Mouse (Mus musculus) ES-E14 (cell line): Measurements from ENCODE around the gene Arfip2. TPM values are rescaled to one million over a fixed set of nuclear protein-coding genes. Genes with fewer than 3 reads are reported as not detected.

Experiments used
- DNase-seq: peaks from one replicate; pipeline ENCODE4 v3.0.0-alpha.2; 2013; ENCODE audit warnings: low read depth, low spot score
- H3K27ac ChIP-seq: 2 replicates; pipeline ENCODE4 v1.5.1; 2012; ENCODE audit warnings: low read depth, mild to moderate bottlenecking, low read length, moderate library complexity, mixed read lengths; ENCODE audit not compliant: poor library complexity, insufficient read depth, severe bottlenecking
- H3K36me3 ChIP-seq: 2 replicates; pipeline ENCODE4 v1.6.1; 2012; ENCODE audit warnings: mild to moderate bottlenecking, low read length, moderate library complexity, mixed read lengths; ENCODE audit not compliant: control insufficient read depth, poor library complexity, insufficient read depth, severe bottlenecking
- H3K4me1 ChIP-seq, 2 experiments: fragments of 150-350 bp in 1 of 2; sonication (generic) in 1 of 2; 2 replicates each; pipeline ENCODE4 v1.6.1; 2012; ENCODE audit warnings: low read length in 2 of 2, mild to moderate bottlenecking in 1 of 2, mixed read lengths in 1 of 2; ENCODE audit not compliant: control insufficient read depth in 2 of 2, insufficient read depth in 2 of 2, poor library complexity in 1 of 2
- H3K4me3 ChIP-seq, 2 experiments: fragments of 150-350 bp in 1 of 2; sonication (generic) in 1 of 2; 2 replicates each; pipeline ENCODE4 v1.5.1; 2012; ENCODE audit warnings: low read length in 2 of 2, low read depth in 1 of 2, mild to moderate bottlenecking in 1 of 2, mixed read lengths in 1 of 2; ENCODE audit not compliant: insufficient read depth in 1 of 2, poor library complexity in 1 of 2, severe bottlenecking in 1 of 2
- H3K9ac ChIP-seq: 2 replicates; pipeline ENCODE4 v1.6.1; 2012; ENCODE audit warnings: low read depth, mild to moderate bottlenecking, low read length, mixed read lengths; ENCODE audit not compliant: poor library complexity, insufficient read depth, severe bottlenecking
- H3K9me3 ChIP-seq: fragments of 150-350 bp; sonication (generic); 2 replicates; pipeline ENCODE4 v1.6.1; 2012; ENCODE audit warnings: low read depth, mild to moderate bottlenecking, low read length; ENCODE audit not compliant: control insufficient read depth, insufficient read depth
- CHD2 ChIP-seq: IDR thresholded peaks from 2 replicates; pipeline ENCODE4 v1.6.1; 2014; ENCODE audit warnings: mild to moderate bottlenecking, low read depth, low read length, inconsistent platforms
- HCFC1 ChIP-seq: IDR thresholded peaks from 2 replicates; pipeline ENCODE4 v1.6.1; 2012; ENCODE audit warnings: low read length, inconsistent platforms, borderline replicate concordance; ENCODE audit not compliant: insufficient read depth
- MAFK ChIP-seq: IDR thresholded peaks from 2 replicates; pipeline ENCODE4 v1.6.1; 2014; ENCODE audit warnings: mild to moderate bottlenecking, low read depth, low read length, inconsistent platforms; ENCODE audit not compliant: insufficient read depth
- ZC3H11A ChIP-seq: IDR thresholded peaks from 2 replicates; pipeline ENCODE4 v1.6.1; 2012; ENCODE audit warnings: low read depth, mild to moderate bottlenecking, inconsistent platforms, low read length, borderline replicate concordance
- ZNF384 ChIP-seq: IDR thresholded peaks from 2 replicates; pipeline ENCODE4 v1.6.1; 2012; ENCODE audit warnings: low read depth, low read length, inconsistent platforms
- in situ Hi-C, 2 experiments: fragments of 600-800 bp; cut with MboI; formaldehyde crosslinking; loops; one replicate each; pipeline ENCODE4 v1.15.1; 2025; ENCODE audit warnings: low sequenced_read_pairs in 2 of 2, inconsistent platforms in 1 of 2; ENCODE audit not compliant: unreplicated experiment in 2 of 2
- total RNA-seq: library from RNA; depleted of rRNA; stranded (reverse); fragments of 300-350 nt; gene quantifications from 2 replicates; pipeline ENCODE4 v1.2.3, GENCODE M21; 2012; rRNA removed

Gene Arfip2
- total RNA-seq = 46.5 and 62.9 TPM in 2 replicates

DNA sequence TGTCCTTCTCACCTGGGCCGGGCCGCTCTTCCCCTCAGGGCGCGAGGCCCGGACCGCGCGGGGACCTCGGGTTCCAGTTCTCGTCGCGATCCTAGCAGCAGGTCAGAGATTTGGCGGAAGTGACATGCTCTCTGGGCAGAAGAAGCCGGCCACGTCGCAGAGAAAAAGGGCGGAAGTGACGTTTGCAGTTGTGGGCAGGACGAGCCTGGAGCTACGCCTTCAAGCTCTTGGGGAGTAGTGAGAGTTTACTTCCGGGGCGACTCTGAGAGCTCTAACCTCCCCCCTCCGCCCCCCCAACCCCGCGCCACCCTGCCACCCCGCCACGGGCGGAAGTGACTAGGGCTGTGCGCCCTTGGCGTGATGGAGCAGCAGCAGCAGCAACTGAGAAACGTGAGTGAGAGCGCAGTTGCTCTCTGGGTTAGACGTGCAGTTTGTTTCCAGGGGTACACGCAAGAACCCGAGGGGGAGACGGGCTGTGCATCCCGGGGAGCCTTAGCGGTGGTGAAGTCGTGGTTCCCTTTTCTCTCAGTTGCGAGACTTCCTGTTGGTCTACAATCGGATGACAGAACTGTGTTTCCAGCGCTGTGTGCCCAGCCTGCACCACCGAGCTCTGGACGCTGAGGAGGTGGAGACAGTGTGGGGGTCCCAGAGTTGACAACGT lies at the start of gene Arfip2, which contains the start of gene Gm45799:
Gene Arfip2, minus strand, starts transcription at position 184 of the 661 bp plus-strand sequence.
Gene Gm45799, plus strand, starts transcription at position 320 of the 661 bp plus-strand sequence.
- in situ Hi-C loops = no loop called here

DNA sequence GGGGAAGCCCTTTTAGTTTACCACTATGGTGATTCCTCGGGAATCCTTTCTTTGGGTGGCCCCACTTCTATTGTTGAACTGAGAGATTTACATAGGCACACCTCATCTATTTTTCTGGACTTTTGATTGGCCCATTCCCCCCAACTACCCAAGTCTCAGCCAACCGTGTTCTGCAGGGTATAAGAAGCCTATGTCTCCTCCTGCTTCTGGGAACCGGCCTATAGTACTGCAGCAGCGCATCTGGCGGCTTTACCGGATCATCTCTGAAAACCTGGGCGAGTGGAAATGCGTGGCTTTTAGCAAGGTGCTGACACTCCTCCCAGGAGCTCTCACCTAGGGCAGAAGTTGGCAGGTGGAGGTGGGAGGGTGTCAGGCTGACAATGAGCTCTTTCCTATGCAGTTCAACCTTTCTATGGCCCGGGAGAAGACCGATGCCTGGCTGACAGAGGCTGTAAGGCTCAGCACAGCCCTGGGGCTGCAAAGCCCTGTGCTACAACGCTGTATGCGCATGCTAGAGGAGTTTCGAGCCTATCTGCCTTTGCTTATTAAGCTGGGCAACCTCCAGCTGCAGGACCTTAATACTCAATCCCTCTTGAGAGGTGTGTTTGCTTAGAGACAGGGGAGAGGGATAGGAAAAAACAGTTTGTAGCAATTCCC lies 45.5 kb upstream of the Arfip2 start:
- no peak for TF ChIP-seq ZNF384
- TF ChIP-seq ZC3H11A = no peak
- no peak for TF ChIP-seq MAFK
- no peak for TF ChIP-seq HCFC1
- no peak for TF ChIP-seq CHD2
- no peaks in the 10 kb centered on the region; a peak in 1 of 4 replicates for H3K4me1 ChIP-seq
- H3K36me3 ChIP-seq = no peaks in the 10 kb centered on the region
- no peak overlapping the region for H3K27ac ChIP-seq
- DNase-seq = peak; percentile 55
- in situ Hi-C loops = no loop called here
- peak overlapping the region in 1 of 2 experiments; percentile 31; a peak in 1 of 4 replicates for H3K4me3 ChIP-seq
- no peaks in the 10 kb centered on the region for H3K9me3 ChIP-seq
- H3K9ac ChIP-seq = no peak overlapping the region

More for the DNA sequence above, at the start of gene Arfip2, which contains the start of gene Gm45799:
- peak within 1 kb of the TSS; percentile 34; the same call in 1 of the 2 replicates for H3K27ac ChIP-seq
- H3K9ac ChIP-seq = peak within 1 kb of the TSS; percentile 83
- peaks cover 21% of the 10 kb centered on the region; the same call in 1 of the 2 replicates for H3K36me3 ChIP-seq
- no peaks in the 10 kb centered on the region for H3K9me3 ChIP-seq
- H3K4me3 ChIP-seq = peak within 1 kb of the TSS; percentile 82 to 97
- DNase-seq = peak; percentile 90
- TF ChIP-seq CHD2 (peak; percentile 43; the same call in 1 of the 2 replicates), MAFK (no peak), HCFC1 (peak; percentile 86), ZNF384 (no peak), ZC3H11A (no peak)
- peaks cover 3% of the 10 kb centered on the region in 2 experiments; a peak in 2 of 4 replicates for H3K4me1 ChIP-seq

DNA sequence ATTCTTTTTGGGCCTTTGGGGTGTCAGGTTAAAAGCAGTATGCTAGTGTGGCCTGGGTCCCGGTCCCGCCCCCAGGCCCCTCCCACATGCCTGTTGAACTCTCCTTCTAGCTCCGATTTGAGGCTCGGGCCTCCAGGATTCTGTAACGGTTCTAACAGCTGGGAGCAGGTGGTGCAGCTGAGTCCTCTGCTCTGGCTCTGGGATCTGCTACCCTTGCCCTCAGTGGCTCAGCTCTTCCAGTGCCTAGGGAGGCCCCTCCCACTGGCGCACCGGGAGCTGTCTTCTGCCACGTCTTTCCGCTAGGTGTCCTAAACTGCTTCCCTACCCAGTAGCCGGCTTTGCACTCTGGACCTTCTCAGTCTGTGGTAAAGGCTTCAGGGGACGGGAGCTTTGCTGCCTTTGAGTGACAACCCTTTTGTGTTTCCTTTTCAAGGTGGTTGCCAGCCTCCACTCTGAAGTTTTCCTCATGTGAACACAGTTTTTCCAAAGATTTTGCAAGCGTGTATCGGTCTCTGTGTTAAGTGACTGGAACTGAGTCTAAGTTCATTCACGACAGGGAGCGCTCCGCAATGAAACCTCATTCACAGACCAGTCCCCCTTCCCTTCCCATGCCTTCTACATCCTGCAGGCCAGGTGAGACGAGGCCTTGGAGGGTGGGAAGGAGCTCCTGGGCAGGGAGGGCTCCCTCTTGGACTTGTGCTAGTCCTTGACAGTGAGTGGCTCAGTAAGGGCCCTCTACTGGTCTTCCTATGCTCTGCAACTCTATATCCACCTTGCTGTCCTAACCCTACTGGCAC lies 10.6 kb upstream of the Arfip2 start, which contains the start of gene Dnhd1:
Gene Dnhd1, plus strand, starts transcription at position 189 of the 797 bp plus-strand sequence.
- H3K36me3 ChIP-seq = no peaks in the 10 kb centered on the region
- peak within 1 kb of the TSS; percentile 34; the same call in 1 of the 2 replicates for H3K9ac ChIP-seq
- TF ChIP-seq MAFK (no peak), ZNF384 (no peak), CHD2 (no peak), ZC3H11A (no peak), HCFC1 (no peak)
- no peaks in the 10 kb centered on the region for H3K9me3 ChIP-seq
- peak within 1 kb of the TSS; percentile 39 to 53 for H3K4me3 ChIP-seq
- peak; percentile 74 for DNase-seq
- peaks cover 2 to 3% of the 10 kb centered on the region in 2 experiments; a peak in 2 of 4 replicates for H3K4me1 ChIP-seq
- in situ Hi-C loops = no loop called here
- no peak within 1 kb of the TSS for H3K27ac ChIP-seq

DNA sequence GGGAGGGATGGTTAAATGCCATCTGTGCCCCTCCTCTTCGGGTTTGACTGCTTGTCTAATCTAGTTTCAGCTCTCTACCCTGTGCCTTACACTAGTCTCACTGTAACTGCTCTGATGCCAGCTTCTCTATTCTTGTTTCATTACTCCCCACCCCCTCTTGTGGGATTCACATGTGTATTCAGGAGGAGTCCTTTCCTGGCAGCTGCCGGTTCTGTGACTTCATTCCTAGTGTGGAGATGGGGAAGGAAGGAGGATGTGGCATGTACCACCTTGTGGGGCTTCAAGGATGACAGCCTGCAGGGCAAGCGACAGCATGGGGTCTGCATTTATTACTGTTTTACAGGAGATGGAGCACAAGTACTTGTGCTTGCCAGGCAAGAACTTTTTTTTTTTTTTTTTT lies 1.7 kb upstream of the Arfip2 start:
- TF ChIP-seq CHD2 (no peak), MAFK (no peak), HCFC1 (no peak), ZC3H11A (no peak), ZNF384 (no peak)
- Histone ChIP-seq H3K9ac (no peak overlapping the region), H3K4me3 (no peak overlapping the region), H3K27ac (no peak overlapping the region), H3K4me1 (peaks cover 3% of the 10 kb centered on the region in 2 experiments; a peak in 2 of 4 replicates), H3K9me3 (no peaks in the 10 kb centered on the region), H3K36me3 (peaks cover 12% of the 10 kb centered on the region; the same call in 1 of the 2 replicates)
- in situ Hi-C loops = no loop called here
- no peak for DNase-seq
